37 mouse cellular contexts compared by ENCODE assay signal in genomic region chr11:82015066-82015465, GRCm38 (mm10). TPM values are rescaled to one million over a fixed set of nuclear protein-coding genes. Genes with fewer than 3 reads are reported as not detected.
DNase-seq lines count a peak whose midpoint lies in the region; ATAC-seq and TF ChIP-seq lines count a peak whose summit lies in the region.
"Had no signal": no experiment of that assay in that cellular context is flagged by ENCODE, and none has a peak within 500 bp of the region (broad histone marks: within the 10 kb centered on the region; RNA-seq: fewer than 3 reads in every experiment).

No protein-coding gene starts in this region.

- no peak overlapping the region for H3K27ac ChIP-seq in hindbrain, embryonic 16.5 days (ENCODE audit: low read depth, low read length)
- no peak overlapping the region for H3K27ac ChIP-seq in limb, embryonic 10.5 days
- H3K27ac ChIP-seq: embryonic facial prominence, embryonic 10.5 days; embryonic facial prominence, embryonic 15.5 days; forebrain, embryonic 12.5 days; heart, embryonic 15.5 days; hindbrain, postnatal 0 days; intestine, embryonic 15.5 days; layer of hippocampus, adult 2 months; liver, embryonic 15.5 days; midbrain, embryonic 13.5 days had no signal

- no peak for TF ChIP-seq CTCF in Patski (IDR thresholded peaks at IDR 0.05)

- POLR2A ChIA-PET in Patski (lab: Charles Lee) = interaction anchor here (0.6 kb wide), 1 partner anchor 347 kb away, joined by 6 read pairs; no protein-coding TSS in a partner anchor

- H3K4me1 ChIP-seq in hindbrain, embryonic 16.5 days (ENCODE audit: control insufficient read depth, insufficient read depth, low read depth, low read length) = no peaks in the 10 kb centered on the region
- peaks cover 3% of the 10 kb centered on the region; the same call in 1 of the 2 replicates for H3K4me1 ChIP-seq in limb, embryonic 10.5 days
- H3K4me1 ChIP-seq: forebrain, embryonic 12.5 days; liver, embryonic 15.5 days; megakaryocyte, embryonic 14.5 days; midbrain, embryonic 13.5 days had no signal

- H3K36me3 ChIP-seq in hindbrain, embryonic 16.5 days (ENCODE audit: control insufficient read depth, insufficient read depth, low read length) = no peaks in the 10 kb centered on the region
- H3K36me3 ChIP-seq in limb, embryonic 10.5 days = no peaks in the 10 kb centered on the region
- H3K36me3 ChIP-seq: embryonic facial prominence, embryonic 10.5 days; embryonic facial prominence, embryonic 15.5 days; forebrain, embryonic 12.5 days; heart, embryonic 15.5 days; intestine, embryonic 15.5 days; liver, embryonic 15.5 days; midbrain, embryonic 13.5 days had no signal

- DNase-seq in adrenal gland, adult 2 months = peak; percentile 31
- no peak for DNase-seq in adrenal gland, adult 18-20 months (ENCODE audit: low spot score in 2 of 2)
- DNase-seq in 3134 (ENCODE audit: extremely low read depth, insufficient read length, low spot score) (peak; percentile 59), Patski (ENCODE audit: low read depth, low spot score) (no peak)
- no peak for DNase-seq in right cerebral cortex, postnatal 25 days
- no peak for DNase-seq in limb, embryonic 10.5 days (ENCODE audit: low spot score)
- DNase-seq: adrenal gland, postnatal 14 days; cerebellum, adult 18-20 months; cerebellum, postnatal 10 days; forebrain, postnatal 0 days; gastrocnemius, postnatal 10 days; kidney, adult 2 months; kidney, postnatal 36 days; thymus, adult 2 months; thymus, postnatal 4 days had no signal

- H3K27me3 ChIP-seq in Patski = no peaks in the 10 kb centered on the region
- no peaks in the 10 kb centered on the region for H3K27me3 ChIP-seq in hindbrain, embryonic 16.5 days (replicated peaks; ENCODE audit: control insufficient read depth, insufficient read depth, low read length)
- H3K27me3 ChIP-seq in limb, embryonic 10.5 days (ENCODE audit: low read depth, poor library complexity, severe bottlenecking) = no peaks in the 10 kb centered on the region
- H3K27me3 ChIP-seq: embryonic facial prominence, embryonic 15.5 days; forebrain, embryonic 12.5 days; heart, embryonic 15.5 days; intestine, embryonic 15.5 days; liver, embryonic 15.5 days; megakaryocyte, embryonic 14.5 days; midbrain, embryonic 13.5 days had no signal

- H3K4me2 ChIP-seq in hindbrain, embryonic 16.5 days (ENCODE audit: low read length) = no peak overlapping the region
- H3K4me2 ChIP-seq: embryonic facial prominence, embryonic 15.5 days; forebrain, embryonic 12.5 days; heart, embryonic 15.5 days; intestine, embryonic 15.5 days; liver, embryonic 15.5 days; midbrain, embryonic 13.5 days had no signal

- no peak overlapping the region for H3K9ac ChIP-seq in hindbrain, embryonic 16.5 days (ENCODE audit: low read depth, low read length)
- H3K9ac ChIP-seq: embryonic facial prominence, embryonic 15.5 days; forebrain, embryonic 12.5 days; forebrain, postnatal 0 days; heart, embryonic 15.5 days; intestine, embryonic 15.5 days; liver, embryonic 15.5 days; midbrain, embryonic 13.5 days had no signal

- in situ Hi-C loops in Patski (cut with MboI; ENCODE audit: low pct_unique_long_range_greater_than_20kb) = no loop called here

- H3K9me3 ChIP-seq in hindbrain, embryonic 16.5 days (ENCODE audit: control insufficient read depth, low read length) = no peaks in the 10 kb centered on the region
- no peaks in the 10 kb centered on the region for H3K9me3 ChIP-seq in limb, embryonic 10.5 days (replicated peaks)
- H3K9me3 ChIP-seq: embryonic facial prominence, embryonic 10.5 days; embryonic facial prominence, embryonic 15.5 days; forebrain, embryonic 12.5 days; heart, embryonic 15.5 days; intestine, embryonic 15.5 days; liver, embryonic 15.5 days; midbrain, embryonic 13.5 days had no signal

- no peak overlapping the region for H3K4me3 ChIP-seq in hindbrain, embryonic 16.5 days (ENCODE audit: low read length)
- H3K4me3 ChIP-seq in limb, embryonic 10.5 days = no peak overlapping the region
- H3K4me3 ChIP-seq: embryonic facial prominence, embryonic 10.5 days; embryonic facial prominence, embryonic 15.5 days; forebrain, embryonic 12.5 days; heart, embryonic 15.5 days; intestine, embryonic 15.5 days; layer of hippocampus, adult 2 months; liver, embryonic 15.5 days; megakaryocyte, embryonic 14.5 days; midbrain, embryonic 13.5 days had no signal

- WGBS in hindbrain, embryonic 16.5 days = 77% methylated on average over 2 of the region's 2 CpGs
- 62% methylated on average over 2 of the region's 2 CpGs for WGBS in limb, embryonic 10.5 days

- CTCF ChIA-PET in Patski (lab: Charles Lee) = interaction anchor here (1.4 to 2.5 kb wide), 4 partner anchors 18 to 30 kb away, joined by 3 to 8 read pairs (median 4); partner anchors contain the start of genes Ccl7 and Gm17268

- peak; percentile 61 for ATAC-seq in Patski
- ATAC-seq in megakaryocyte progenitor cell, adult 5-6 weeks (replicated peaks; ENCODE audit: poor library complexity) = peak; percentile 94
- ATAC-seq in hindbrain, embryonic 16.5 days = no peak
- ATAC-seq: forebrain, postnatal 0 days; hindbrain, postnatal 0 days; intestine, embryonic 15.5 days; midbrain, embryonic 13.5 days had no signal

RNA-seq across cellular contexts. Expression of gene Ccl2, which starts 20.3 kb away (rescaled TPM):
- total RNA-seq in adrenal gland, adult 2 months (2021) = 1 to 10 TPM in 1 of 2 experiments, under 1 TPM in 1; 0.98 to 2.0 TPM
- 4.1 and 5.5 TPM in 2 replicates for polyA plus RNA-seq in adrenal gland, adult 2 months (2012; rRNA removed)
- 1 to 10 TPM in 1 of 2 experiments, under 1 TPM in 1; 0.80 to 1.7 TPM for total RNA-seq in adrenal gland, adult 18-20 months (2021)
- polyA plus RNA-seq in Patski (2021) = 382 TPM
- total RNA-seq in megakaryocyte progenitor cell, adult 5-6 weeks (2015) = 1.6 and 7.4 TPM in 2 replicates
- total RNA-seq in megakaryocyte progenitor cell, adult 5-6 weeks (2017) = 1.1 and 2.5 TPM in 2 replicates
- 0.37 and 0.45 TPM in 2 replicates for polyA plus RNA-seq in hindbrain, embryonic 16.5 days (2015; fragmentation: Nextera tagmentation; extraction: Ambion mirVana)
- polyA plus RNA-seq in limb, embryonic 10.5 days (2016; fragmentation: Nextera tagmentation; extraction: Ambion mirVana) = 0.19 TPM in 1 of 2 replicates, not detected in the other
- total RNA-seq: hindbrain, postnatal 0 days; layer of hippocampus, adult 2 months; layer of hippocampus, postnatal 25 days; left cerebral cortex, adult 8-10 months; left cerebral cortex, postnatal 36 days had no signal

RNA-seq across cellular contexts. Expression of gene Gm17268, which starts 23.3 kb away (rescaled TPM):
- not detected for total RNA-seq in adrenal gland, adult 2 months (2021)
- not detected in 2 replicates for polyA plus RNA-seq in adrenal gland, adult 2 months (2012; rRNA removed)
- total RNA-seq in adrenal gland, adult 18-20 months (2021) = not detected
- not detected for polyA plus RNA-seq in Patski (2021)
- not detected in 2 replicates for total RNA-seq in megakaryocyte progenitor cell, adult 5-6 weeks (2015)
- not detected in 2 replicates for total RNA-seq in megakaryocyte progenitor cell, adult 5-6 weeks (2017)
- not detected in 2 replicates for polyA plus RNA-seq in hindbrain, embryonic 16.5 days (2015; fragmentation: Nextera tagmentation; extraction: Ambion mirVana)
- polyA plus RNA-seq in limb, embryonic 10.5 days (2016; fragmentation: Nextera tagmentation; extraction: Ambion mirVana) = not detected in 2 replicates
- total RNA-seq: adrenal gland, postnatal 14 days; forebrain, postnatal 0 days; gastrocnemius, postnatal 10 days; heart, postnatal 25 days; hindbrain, postnatal 0 days; layer of hippocampus, adult 2 months; layer of hippocampus, postnatal 25 days; left cerebral cortex, adult 8-10 months; left cerebral cortex, postnatal 36 days had no signal
- polyA plus RNA-seq: embryonic facial prominence, embryonic 10.5 days; embryonic facial prominence, embryonic 15.5 days; forebrain, embryonic 12.5 days; forebrain, postnatal 0 days; gonadal fat pad, adult 2 months; heart, embryonic 15.5 days; hindbrain, embryonic 11.5 days; hindbrain, postnatal 0 days; intestine, embryonic 15.5 days; kidney, adult 2 months; kidney, embryonic 16.5 days; limb, embryonic 14.5 days; liver, embryonic 15.5 days; lung, embryonic 16.5 days; midbrain, embryonic 13.5 days; neural tube, embryonic 11.5 days; thymus, adult 2 months had no signal

RNA-seq across cellular contexts. Expression of gene Ccl7, which starts 30.4 kb away (rescaled TPM):
- 1 to 10 TPM in 1 of 2 experiments, under 1 TPM in 1; 0.49 to 2.9 TPM for total RNA-seq in adrenal gland, adult 2 months (2021)
- polyA plus RNA-seq in adrenal gland, adult 2 months (2012; rRNA removed) = 0.28 and 0.48 TPM in 2 replicates
- under 1 TPM in 1 of 2 experiments, not detected in 1; 0.51 TPM for total RNA-seq in adrenal gland, adult 18-20 months (2021)
- polyA plus RNA-seq in Patski (2021) = 9.8 TPM
- total RNA-seq in megakaryocyte progenitor cell, adult 5-6 weeks (2015) = not detected in 2 replicates
- total RNA-seq in megakaryocyte progenitor cell, adult 5-6 weeks (2017) = not detected in 2 replicates
- polyA plus RNA-seq in hindbrain, embryonic 16.5 days (2015; fragmentation: Nextera tagmentation; extraction: Ambion mirVana) = 0.79 and 0.89 TPM in 2 replicates
- polyA plus RNA-seq in limb, embryonic 10.5 days (2016; fragmentation: Nextera tagmentation; extraction: Ambion mirVana) = not detected in 2 replicates
- total RNA-seq: adrenal gland, postnatal 14 days; forebrain, postnatal 0 days; layer of hippocampus, adult 2 months; layer of hippocampus, postnatal 25 days; left cerebral cortex, adult 8-10 months had no signal
- polyA plus RNA-seq: embryonic facial prominence, embryonic 10.5 days; hindbrain, embryonic 11.5 days had no signal

RNA-seq across cellular contexts. Expression of gene Ccl11, which starts 42.6 kb away (rescaled TPM):
- 10 to 100 TPM in 1 of 2 experiments, 1 to 10 TPM in 1; 5.2 to 13.8 TPM for total RNA-seq in adrenal gland, adult 2 months (2021)
- polyA plus RNA-seq in adrenal gland, adult 2 months (2012; rRNA removed) = 3.3 and 3.5 TPM in 2 replicates
- total RNA-seq in adrenal gland, adult 18-20 months (2021) = 10 to 100 TPM in 1 of 2 experiments, 1 to 10 TPM in 1; 4.6 to 14.4 TPM
- polyA plus RNA-seq in Patski (2021) = not detected
- total RNA-seq in megakaryocyte progenitor cell, adult 5-6 weeks (2015) = not detected in 2 replicates
- not detected in 2 replicates for total RNA-seq in megakaryocyte progenitor cell, adult 5-6 weeks (2017)
- 0.24 and 0.38 TPM in 2 replicates for polyA plus RNA-seq in hindbrain, embryonic 16.5 days (2015; fragmentation: Nextera tagmentation; extraction: Ambion mirVana)
- not detected in 2 replicates for polyA plus RNA-seq in limb, embryonic 10.5 days (2016; fragmentation: Nextera tagmentation; extraction: Ambion mirVana)
- total RNA-seq: forebrain, postnatal 0 days had no signal
- polyA plus RNA-seq: embryonic facial prominence, embryonic 10.5 days; forebrain, embryonic 12.5 days; hindbrain, embryonic 11.5 days; midbrain, embryonic 13.5 days had no signal

RNA-seq across cellular contexts. Expression of gene Asic2, which starts 46.8 kb away (rescaled TPM):
- total RNA-seq in adrenal gland, adult 2 months (2021) = 1 to 10 TPM; 2.1 to 2.7 TPM
- 1.9 and 3.3 TPM in 2 replicates for polyA plus RNA-seq in adrenal gland, adult 2 months (2012; rRNA removed)
- total RNA-seq in adrenal gland, adult 18-20 months (2021) = 1 to 10 TPM; 2.5 to 3.2 TPM
- polyA plus RNA-seq in Patski (2021) = 0.04 TPM
- not detected in 2 replicates for total RNA-seq in megakaryocyte progenitor cell, adult 5-6 weeks (2015)
- not detected in 2 replicates for total RNA-seq in megakaryocyte progenitor cell, adult 5-6 weeks (2017)
- polyA plus RNA-seq in hindbrain, embryonic 16.5 days (2015; fragmentation: Nextera tagmentation; extraction: Ambion mirVana) = 17.6 and 17.8 TPM in 2 replicates
- polyA plus RNA-seq in limb, embryonic 10.5 days (2016; fragmentation: Nextera tagmentation; extraction: Ambion mirVana) = 1.1 and 2.3 TPM in 2 replicates
- total RNA-seq: heart, postnatal 25 days had no signal
- polyA plus RNA-seq: heart, embryonic 15.5 days had no signal

Comparison
In these comparisons a context has a peak if more than half of its experiments do, and no peak if none do; other contexts are left out.
1. DNase-seq: peak in adrenal gland, adult 2 months (single experiment) and 3134 (single experiment); none in adrenal gland, adult 18-20 months (0 of 2), Patski (single experiment), right cerebral cortex, postnatal 25 days (single experiment) and limb, embryonic 10.5 days (single experiment).
2. RNA of gene Ccl2, which starts 20.3 kb away (polyA plus RNA-seq): 382 TPM in Patski (single experiment); 4.1 to 5.5 TPM in adrenal gland, adult 2 months, 0.37 to 0.45 TPM in hindbrain, embryonic 16.5 days and 0.19 TPM in limb, embryonic 10.5 days; every median in the first group is over 10 times any median in the second.